Mouse (Mus musculus) cerebellum, adult 9-11 months (tissue): ENCODE results near the gene Gm20388.

Source experiments
- DNase-seq: peaks from one replicate; pipeline ENCODE4 v3.0.0; 2022

Gene Gm20388

DNA sequence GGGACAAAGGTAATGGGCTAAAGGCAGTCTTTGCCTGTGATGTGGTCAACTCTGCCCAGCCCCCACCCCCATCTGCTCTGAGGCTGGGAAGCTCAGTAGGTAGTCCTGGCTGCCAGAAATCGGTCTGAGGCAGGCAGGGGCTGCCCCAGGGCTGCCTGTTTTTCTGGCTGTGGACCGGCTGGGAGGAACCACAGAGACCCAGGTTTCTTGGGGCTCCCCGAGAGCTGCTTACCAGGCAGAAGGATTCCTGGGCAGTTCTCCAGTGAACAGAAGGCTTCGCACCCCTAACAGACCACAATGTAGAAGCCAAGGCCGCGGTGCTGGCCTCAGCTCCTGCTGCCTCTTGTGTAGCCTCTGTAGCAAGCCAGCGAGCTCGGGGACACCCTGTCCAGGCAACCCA lies 2239.0 kb downstream of the Gm20388 start:
- peak; percentile 76 for DNase-seq

DNA sequence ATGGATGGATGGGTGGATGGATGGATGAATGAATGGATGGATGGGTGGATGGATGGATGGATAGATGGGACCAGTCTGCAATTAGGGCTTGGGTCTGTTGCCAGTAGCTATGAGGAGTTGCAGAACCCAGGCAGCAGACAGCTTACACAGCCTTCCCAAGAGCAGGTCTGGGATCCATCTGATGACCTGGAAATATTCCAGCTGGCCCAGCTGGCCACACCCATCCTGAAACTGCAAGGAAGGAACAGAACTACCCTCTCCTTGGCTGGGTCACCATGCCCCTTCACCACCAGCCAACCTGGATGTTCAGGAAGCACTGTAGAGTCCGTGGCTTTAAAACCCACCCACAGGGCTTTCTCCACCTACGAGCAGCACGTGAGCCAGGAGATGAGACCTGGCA lies 2240.9 kb downstream of the Gm20388 start:
- DNase-seq = peak; percentile 36

DNA sequence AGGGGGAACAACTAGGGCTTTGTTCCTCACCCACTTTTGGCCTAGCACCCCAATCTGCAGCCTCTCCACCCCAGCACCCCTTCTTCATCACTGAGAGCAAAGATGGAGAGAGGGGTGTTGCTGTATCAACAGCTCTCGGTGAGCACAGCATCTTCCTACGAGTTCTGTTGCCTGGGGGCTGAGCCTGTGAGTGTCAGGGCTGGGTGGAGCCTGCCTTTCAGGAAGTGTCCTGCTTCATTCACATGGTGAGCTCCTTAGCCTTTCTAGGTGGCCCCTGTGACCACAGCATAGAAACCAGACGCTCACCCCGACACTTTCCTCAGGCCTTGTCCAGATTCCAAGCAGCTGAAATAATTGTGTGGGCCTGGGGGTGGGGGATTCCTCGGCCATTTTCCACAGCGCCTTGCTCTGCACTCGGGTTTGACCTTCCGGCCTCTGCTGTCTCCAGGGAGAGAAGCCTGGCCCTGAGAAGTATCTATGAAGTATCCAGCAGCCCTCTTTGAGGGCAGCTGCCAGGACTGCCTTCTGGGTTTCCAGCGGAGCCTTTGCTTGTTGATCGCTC lies 2244.5 kb downstream of the Gm20388 start:
- DNase-seq = no peak

DNA sequence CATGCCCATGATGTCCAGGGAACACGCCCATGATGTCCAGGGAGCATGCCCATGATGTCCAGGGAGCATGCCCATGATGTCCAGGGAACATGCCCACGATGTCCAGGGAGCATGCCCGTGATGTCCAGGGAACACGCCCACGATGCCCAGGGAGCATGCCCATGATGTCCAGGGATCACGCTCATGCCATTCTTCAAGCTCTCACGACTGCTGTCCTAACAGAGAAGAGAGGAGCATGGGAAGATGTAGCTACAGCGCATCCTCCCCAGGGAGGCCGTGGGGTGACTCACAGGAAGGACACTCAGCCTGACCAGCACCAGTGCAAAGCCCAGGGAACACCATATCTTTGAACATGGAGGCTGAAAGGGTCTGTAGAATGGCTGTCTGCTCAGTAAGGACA lies 2245.3 kb downstream of the Gm20388 start:
- DNase-seq = no peak

DNA sequence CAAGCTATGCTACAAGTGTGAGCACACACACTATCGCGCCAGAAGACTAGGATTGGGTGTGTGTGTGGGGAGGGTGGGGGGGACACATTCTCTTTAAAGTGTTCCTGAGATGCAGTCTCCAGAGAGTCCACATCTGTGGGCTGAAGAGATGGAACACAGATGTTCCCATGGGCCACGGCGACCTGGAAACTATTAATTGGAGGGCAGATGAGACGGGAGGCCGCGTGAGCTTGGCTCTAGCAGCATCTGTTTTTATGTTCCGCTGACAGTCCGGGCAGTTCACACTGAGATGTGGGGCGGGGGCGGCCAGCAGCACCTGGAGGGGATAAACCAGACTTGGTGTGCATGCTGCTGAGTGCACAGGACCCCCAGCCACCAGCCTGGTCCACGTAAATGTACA lies 2247.0 kb downstream of the Gm20388 start:
- no peak for DNase-seq

DNA sequence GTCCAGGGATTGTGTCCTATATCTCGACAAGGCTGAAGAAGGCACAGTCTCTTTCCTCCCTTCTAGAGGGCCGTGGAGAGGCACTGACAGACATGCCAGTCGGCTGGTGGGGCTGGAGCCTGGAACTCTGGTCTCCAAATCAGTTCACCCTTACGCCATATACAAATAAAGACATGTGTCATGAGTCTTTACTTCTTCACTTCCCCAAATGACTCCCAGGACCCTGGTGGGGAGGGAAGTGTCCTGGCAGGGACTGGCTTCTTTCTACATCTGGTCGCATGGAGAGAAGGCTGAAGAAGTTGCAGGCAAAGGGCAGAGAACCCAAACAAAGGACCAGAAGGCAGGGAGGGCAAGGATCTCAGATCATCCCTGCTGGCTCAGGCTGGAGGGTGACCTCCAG lies 2249.5 kb downstream of the Gm20388 start:
- no peak for DNase-seq

DNA sequence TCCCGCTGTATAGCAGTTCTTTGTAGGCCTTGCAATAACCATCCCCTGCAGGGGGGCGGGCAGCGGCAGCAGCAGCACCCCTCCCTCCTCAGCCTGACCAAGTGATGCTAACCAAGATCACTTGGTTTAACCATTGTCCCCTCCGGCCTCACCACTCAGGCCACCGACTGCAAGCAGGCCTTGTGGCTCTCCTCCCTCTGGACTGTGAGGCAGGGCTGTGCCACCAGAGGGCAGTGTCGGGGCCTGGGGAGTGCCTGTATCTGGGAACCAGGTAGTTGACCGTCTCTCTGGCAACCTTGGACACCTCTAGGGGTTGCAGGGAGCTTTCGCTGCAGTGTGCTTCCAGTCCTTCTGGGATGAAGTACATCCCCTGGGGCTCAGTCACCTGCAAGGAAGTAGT lies 2252.4 kb downstream of the Gm20388 start:
- DNase-seq = peak; percentile 74

DNA sequence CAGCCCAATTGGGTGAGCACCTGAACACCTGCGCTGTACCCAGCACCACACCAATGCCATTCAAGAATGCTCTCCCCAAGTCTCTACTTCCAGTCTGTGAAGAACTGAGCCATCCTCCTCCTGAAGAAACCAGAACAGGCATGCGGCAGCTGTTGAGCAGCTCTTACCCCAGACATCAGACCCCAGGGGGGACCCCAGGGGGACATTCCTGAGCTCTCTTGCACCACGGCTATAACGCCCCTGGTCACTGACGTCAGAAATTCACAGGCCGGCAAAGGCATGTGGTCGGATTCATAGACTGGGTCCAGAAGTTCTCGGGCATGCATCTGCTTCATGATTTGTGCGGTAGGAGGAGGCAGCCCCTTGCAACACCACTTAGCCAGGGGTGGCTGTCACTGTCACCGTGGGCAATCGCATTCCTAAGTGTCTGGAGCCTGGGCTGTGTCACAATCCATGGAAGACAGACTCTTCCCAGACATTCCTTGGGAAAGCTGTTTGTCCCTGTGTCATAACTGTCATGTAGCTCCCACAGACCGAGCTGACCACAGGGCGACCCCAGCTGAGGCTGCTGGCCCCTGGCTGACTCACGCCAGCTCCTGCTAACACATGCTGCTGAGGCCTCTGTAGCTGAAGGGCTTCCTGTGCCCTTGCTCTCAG lies 2256.7 kb downstream of the Gm20388 start:
- no peak for DNase-seq

DNA sequence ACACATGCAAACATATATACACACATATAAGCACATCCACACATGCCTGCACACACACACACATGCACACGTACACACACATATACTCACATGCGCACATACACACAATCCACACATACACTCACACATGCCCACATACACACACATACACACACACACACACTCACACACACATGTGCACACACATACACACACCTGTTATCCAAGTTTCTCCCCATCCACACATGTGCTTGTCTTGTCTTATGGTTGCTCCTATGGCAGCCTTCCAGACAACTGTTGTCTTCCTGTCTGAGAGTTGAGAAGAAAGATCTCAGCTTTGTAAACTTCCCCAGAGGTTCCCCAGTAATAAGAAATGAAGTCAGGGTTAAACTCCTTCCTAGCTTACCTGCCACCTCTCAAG lies 2258.8 kb downstream of the Gm20388 start:
- DNase-seq = no peak

DNA sequence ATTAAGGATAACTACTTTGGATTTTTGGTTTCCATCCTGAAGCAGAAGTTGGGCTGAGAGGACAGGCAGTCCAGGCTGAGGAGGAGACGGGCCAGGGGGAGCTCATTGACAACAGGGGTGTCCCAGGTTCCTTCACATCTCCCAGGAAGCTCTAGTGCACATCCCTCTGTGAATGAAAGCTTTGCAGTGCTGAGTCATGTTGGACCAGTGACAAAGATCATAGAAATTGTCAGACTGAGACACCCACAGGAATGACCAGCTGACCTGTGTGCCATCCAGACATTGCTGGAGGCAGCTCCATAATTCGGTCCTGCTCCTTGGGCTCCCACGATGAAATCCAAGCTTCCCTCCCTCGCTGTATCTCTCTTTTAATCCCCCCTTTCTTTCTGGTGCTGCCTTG lies 2261.2 kb downstream of the Gm20388 start:
- no peak for DNase-seq

DNA sequence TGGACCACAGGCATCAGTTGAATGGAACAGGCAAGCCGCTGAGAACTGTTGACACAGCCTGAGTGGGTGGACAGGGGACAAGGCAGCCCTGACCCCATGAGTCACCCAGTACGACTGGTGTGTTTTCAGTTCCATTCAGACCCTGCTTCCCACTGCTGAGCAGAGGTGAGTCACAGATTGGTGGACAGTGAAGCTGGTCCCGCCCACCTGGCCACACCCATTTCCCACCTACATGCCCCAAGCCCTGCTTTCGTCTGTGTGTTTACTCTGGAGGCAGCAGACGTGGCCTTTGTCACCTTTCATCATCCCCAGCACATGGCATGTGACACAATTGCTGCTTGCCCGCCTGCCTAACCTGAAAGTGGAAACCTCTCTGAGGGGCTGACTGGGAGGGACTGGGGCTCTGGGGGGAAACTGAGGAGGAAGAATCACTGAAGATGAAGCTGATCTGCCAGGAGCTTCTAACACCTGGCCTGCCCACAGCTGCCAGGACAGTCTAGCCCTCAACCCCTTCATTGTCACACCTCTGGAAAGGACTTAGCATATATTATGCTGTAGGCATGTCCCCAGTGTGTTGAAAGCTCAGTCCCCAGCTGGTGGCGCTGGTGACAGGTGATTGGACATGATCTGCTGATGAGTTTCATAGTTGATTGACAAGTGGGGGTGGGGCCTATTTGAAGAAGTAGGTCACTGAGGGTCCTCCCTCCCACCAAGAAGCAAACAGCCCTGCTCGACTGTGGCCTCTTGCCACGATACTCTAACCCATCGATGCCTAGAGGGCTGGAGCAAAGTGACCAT lies 2263.7 kb downstream of the Gm20388 start:
- no peak for DNase-seq

DNA sequence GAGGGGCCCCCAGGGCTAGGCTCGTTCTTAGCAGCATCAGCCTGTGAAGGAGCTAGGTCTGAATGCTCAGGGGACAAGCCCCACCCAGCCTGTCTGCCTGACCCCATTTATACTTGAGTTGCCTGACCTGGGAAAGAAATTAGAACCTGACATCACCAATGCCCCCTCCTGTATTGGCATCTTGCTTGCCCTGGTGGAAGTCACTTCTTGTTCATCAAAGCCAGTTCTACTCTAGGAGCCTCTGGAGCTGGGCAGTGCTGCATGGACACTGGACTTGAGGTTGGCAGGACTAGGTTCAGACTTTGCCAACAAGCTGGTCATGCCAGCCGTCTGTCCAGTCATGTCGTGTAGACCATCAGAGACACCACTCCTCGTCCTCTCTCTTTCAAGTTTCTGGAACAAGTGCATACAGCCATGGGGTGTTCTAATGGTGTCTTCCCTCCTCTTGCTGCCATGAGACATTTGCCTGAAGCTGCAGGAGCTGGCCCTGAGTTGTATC lies 2267.8 kb downstream of the Gm20388 start:
- DNase-seq = no peak

DNA sequence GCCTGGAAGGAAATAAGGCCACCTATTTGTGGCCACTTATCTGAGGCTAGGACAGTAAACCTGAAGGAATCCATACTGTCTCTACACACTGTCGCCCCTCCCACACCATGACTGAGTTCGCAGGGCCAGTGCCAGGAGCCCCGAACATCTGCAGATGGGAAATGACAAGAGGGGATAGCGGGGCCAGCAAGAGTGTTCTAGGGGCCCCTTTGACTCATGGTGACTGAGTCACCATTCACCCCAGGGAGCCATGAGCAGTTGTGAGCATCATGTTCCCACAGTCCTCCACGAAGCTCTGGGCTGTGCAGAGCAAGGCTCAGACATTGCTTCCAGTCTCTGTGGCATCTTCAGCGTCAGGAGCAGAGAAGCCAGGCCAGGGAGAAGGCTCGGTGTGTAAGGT lies 2268.7 kb downstream of the Gm20388 start:
- no peak for DNase-seq

DNA sequence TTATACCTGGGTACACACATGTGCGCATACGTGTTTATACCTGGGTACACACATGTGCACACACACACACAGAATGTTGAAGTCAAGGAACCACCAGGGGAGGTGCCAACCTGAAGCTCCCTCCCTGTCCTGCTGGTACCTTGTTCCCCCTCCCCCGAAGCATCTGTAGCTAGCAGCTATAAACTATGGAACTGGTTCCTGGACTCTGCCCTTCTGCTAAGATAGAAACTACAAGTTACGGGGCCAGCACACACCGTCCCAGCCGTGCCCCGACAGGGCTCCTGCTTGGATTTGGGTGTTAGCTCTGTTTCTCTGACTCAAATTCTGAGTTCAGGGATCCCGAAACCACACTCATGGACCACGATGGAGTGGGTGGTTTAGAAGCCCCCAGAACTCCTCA lies 2269.5 kb downstream of the Gm20388 start:
- DNase-seq = no peak

DNA sequence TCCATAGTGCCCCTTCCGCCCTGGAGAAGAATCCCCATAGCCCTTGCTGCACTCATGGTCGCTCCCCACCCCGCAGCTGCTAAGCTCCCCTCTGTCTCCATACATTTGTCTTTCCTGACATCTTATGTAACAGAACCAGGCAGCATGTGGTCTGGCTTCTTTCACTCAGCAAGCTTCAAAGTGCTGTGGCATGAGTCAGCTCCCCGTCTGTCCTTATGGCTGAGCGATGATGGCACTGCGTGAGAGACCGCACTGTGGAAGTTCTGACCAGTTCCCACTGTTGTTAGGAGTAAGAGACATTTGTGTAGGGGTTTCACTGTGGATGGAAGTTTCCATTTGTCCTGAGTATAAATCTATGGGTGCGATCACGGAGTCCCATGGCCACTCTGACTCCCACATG lies 2270.8 kb downstream of the Gm20388 start:
- DNase-seq = peak; percentile 51

DNA sequence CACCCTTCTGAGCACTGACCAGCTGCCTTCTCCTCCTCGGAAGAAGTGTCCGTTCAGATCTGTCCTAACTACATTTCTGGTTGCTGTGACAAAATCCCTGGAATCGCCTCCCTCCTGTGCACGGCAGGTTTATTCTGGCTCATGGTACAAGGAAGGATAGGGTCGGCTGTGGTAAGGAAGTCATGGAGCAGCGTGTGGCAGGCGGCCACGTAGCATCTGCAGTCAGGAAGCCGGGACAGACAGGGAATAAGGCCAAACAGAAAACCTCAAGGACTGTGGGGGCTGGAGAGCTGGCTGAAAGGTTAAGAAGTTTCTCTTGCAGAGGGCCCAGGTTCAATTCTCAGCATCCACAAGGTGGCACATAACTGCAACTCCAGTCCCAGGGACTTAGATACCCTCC lies 2271.3 kb downstream of the Gm20388 start:
- no peak for DNase-seq

DNA sequence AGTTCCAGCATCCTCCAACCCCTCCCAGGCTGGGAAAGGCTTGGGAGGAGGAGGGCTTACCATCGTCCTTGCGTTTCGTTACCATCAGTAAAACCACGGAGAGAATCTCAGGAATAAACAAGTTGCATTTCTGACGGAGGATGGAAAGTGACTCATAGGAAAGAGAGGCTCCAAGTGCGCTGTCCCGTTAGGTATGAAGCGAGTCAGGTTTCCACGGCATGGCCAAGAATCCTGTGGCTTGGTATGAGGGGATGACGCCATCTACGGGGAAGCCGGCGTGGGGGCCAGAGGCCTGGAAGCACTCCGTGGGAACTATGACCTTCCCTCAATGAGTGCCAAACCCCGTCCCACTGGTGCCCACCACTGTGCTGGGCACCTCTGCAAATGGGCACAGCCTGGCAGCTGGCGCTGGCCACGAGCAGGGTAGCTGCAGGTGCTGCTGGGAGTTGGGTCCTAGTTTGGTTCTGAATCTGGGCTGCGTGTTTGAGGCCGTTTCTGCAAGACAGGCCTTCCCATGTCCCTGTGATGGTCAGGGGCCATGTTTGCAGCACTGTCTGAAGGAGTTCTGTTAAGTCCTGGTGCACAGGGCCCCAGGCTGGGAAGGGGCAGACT lies 2275.8 kb downstream of the Gm20388 start:
- DNase-seq = no peak

DNA sequence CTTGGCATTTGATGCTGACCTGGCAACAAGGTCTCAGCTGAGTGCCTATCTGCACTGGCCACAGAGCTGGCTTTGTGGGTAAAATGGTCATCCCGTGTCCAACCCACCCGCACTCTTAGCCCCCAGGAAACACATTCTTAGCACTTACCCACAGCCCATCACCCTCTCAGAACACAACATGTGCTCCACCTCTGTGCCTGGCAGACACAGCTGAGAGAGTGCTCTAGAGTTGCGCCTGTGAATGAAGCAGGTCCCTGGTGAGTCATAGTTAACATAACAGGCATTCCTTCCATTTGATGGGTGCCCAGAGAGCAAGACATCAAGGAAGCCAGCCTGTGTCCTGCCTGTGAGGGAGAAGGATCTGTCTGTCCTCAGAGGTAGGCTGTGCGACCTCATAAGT lies 2276.6 kb downstream of the Gm20388 start:
- DNase-seq = no peak

DNA sequence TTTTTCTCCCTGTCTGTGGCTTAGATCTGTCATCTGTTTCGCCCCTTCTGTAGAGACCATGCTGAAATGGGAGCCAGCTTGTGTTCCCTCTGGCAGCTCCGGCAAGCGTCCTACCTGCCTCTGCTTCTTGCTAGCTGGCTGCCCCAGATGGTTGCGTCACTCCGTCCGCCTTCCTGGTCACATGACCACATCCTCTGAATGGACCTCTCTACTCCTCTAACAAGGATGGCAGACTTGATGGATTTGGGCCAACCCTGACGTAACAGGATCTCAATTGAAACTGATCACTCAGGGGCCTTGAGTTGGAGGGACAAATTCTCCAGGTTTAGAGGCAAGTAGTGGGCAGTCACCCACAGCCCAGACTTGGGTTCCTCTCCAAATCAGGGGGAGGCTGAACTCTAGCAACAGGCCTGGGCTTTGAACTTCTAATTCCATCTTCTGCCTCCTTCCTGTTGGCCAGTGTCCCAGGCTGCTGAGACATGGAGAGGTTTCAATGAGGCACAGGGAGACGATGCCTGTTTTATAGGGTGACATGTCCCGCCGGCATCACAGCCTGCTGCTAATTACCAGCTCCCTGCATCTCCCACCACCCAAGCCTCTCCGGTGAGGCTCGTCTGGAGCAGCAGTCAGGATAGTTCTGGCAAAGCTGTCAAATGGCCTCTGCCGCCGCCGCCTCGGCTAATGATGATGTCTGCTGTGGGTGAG lies 2279.9 kb downstream of the Gm20388 start:
- DNase-seq = no peak

DNA sequence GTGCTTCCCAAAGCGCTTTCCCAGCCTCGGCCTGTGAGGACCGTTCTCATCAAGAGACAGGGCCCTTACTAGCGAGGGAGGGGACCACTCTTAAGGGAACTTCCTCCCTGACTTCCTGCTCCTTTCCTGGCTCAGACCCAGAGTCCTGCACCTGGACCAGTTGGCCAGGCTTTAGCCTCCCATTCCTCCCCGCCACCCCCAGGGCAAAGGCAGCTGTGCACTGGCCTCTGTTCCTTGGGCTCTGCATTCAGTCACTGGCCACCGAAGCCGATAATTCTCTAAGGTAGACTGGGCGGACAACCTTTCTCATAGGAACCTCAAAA lies 2280.4 kb downstream of the Gm20388 start:
- DNase-seq = no peak

DNA sequence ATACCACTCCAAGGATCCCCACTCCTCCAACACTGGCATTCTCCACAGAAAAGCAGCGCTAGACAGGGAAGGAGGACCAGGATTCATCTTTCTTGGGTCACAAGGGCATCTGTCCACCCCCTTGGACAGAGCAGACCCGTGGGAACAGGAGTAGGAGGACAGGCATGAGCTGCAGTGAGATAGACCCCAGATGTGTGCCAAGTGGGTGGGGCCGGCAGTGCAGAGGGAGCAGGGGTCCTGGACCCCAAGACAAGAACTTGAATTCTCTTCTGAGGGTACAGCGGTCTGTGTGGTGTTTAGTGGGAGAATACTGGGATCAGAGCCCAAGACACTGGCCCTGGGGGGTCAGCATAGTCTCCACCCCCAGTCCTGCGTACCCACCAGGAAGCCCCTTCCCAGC lies 2282.1 kb downstream of the Gm20388 start:
- no peak for DNase-seq

DNA sequence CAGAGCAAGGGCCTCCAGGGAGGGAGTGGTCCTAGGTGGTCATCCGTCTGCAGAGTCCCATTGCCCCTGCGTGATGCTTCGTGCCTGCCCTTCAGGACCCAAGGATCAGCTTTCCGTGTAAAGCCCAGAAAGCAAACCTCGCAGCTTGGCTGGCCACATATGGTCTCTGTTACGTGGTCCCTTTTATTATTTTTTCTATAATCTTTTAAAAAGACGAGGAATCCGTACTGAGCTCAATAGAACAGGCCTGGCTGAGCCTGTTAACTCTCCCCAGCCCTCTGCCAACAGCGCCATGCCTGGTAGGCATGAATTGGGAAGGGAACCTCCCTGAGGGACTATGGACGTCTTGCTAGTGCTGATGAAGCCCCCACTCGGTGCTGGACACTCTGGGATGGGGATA lies 2282.9 kb downstream of the Gm20388 start:
- no peak for DNase-seq

DNA sequence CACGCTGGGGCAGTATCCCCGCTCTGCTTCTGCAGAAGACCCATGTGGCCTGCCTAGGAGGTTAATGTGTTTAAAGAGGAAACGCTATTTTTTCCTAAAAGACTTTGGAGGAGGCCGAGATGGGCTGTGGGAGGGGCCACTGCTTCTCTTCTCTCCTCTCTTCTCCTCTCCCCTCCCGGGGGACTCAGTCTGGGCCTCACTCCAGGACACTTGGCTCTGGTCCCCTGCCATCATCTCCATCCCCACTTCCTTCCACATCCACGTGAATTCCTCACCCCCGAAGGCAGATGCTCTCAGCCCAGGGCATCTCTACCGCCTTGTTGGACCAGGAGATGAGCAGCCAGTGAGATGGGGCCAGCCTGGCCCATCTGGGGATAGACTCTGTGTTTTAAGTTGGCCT lies 2283.8 kb downstream of the Gm20388 start:
- DNase-seq = no peak
